Mouse (Mus musculus): Measurements from ENCODE around the gene Olfr676.
"Not testable (repeated sequence)": the region's sequence is repeated elsewhere in the genome, so short reads cannot be mapped to it uniquely, and the experiment has no call there.

Gene Olfr676

GRCm38 (mm10) chr7:105032398-105032797, at the start of gene Olfr676:
Gene Olfr676, plus strand, starts transcription at chr7:105032698.
- in situ Hi-C loops (cut with MboI; ENCODE audit: low sequenced_read_pairs): no loop called here

GRCm38 (mm10) chr7:105001929-105002328, 30.6 kb upstream of the Olfr676 start, which contains the start of gene Olfr672:
Gene Olfr672, minus strand, starts transcription at chr7:105002029.
- in situ Hi-C loops (cut with MboI; ENCODE audit: low sequenced_read_pairs): no loop called here

- in situ Hi-C loops (cut with MboI; ENCODE audit: low sequenced_read_pairs): no loop called here
Measured at GRCm38 (mm10) chr7:105022530-105022929, 10.0 kb upstream of the Olfr676 start.

- in situ Hi-C loops (cut with MboI; ENCODE audit: low sequenced_read_pairs): no loop called here
Measured at GRCm38 (mm10) chr7:105028360-105028759, 4.1 kb upstream of the Olfr676 start, which contains the start of gene Olfr675. Gene Olfr675, minus strand, starts transcription at chr7:105028460.

GRCm38 (mm10) chr7:105033836-105034235, 1.3 kb downstream of the Olfr676 start:
- in situ Hi-C loops (cut with MboI; ENCODE audit: low sequenced_read_pairs): not testable (repeated sequence)

GRCm38 (mm10) chr7:105058951-105059350, 26.5 kb downstream of the Olfr676 start:
- in situ Hi-C loops (cut with MboI; ENCODE audit: low sequenced_read_pairs): no loop called here

- in situ Hi-C loops (cut with MboI; ENCODE audit: low sequenced_read_pairs): no loop called here
Measured at GRCm38 (mm10) chr7:105064175-105064574, 31.7 kb downstream of the Olfr676 start, which contains the start of gene Olfr678. Gene Olfr678, plus strand, starts transcription at chr7:105064475.

- in situ Hi-C loops (cut with MboI; ENCODE audit: low sequenced_read_pairs): no loop called here
Measured at GRCm38 (mm10) chr7:105080905-105081304, 48.4 kb downstream of the Olfr676 start, which contains the start of gene Olfr679. Gene Olfr679, plus strand, starts transcription at chr7:105081205.
